Mouse (Mus musculus) ovary, postnatal 10 days (tissue): Measurements from ENCODE around the gene Chek2.
"Not testable (repeated sequence)": the region's sequence is repeated elsewhere in the genome, so short reads cannot be mapped to it uniquely, and the experiment has no call there.

Experiments
- DNase-seq: peaks from one replicate; pipeline ENCODE4 v3.0.0; 2022; ENCODE audit warnings: low spot score

Gene Chek2

GRCm38 (mm10) chr5:110839038-110839677, 621 bp upstream of the Chek2 start:
- DNase-seq, result no peak

DNA sequence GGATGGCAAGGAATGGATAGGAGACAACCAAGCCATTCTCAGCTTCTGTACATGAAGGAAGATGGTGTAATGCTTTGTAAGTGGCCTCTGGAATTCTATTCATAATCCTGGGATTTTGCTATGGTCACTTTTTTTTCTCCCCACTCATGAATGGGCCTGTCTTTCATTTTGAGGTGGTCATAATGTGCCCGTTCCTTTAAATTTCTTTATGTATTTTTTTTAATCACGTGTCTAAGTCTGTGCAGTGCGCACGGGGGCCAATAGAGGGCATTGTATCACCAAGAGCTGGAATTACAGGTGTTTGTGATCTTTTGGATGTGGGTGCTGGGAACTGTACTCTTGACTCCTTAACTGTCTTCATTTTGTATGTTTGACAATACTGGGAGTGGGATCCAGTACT, 686 bp downstream of the Chek2 start:
- DNase-seq, result no peak

GRCm38 (mm10) chr5:110841046-110841862, 1.5 kb downstream of the Chek2 start:
- no peak for DNase-seq

DNA sequence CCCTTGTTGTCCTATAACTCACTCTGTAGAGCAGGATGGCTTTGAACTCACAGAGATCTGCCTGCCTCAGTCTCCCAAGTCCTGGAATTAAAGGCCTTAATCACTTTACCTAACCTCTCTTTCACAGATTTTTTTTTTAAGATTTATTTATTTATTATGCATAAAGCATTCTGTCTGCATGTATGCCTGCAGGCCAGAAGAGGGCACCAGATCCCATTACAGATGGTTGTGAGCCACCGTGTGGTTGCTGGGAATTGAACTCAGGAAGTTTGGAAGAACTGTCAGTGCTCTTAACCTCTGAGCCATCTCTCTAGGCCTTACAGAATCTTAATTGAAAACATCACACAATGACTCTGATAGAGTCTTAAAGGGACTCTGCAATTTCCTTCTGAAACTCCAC, 13.2 kb downstream of the Chek2 start:
- no peak for DNase-seq

DNA sequence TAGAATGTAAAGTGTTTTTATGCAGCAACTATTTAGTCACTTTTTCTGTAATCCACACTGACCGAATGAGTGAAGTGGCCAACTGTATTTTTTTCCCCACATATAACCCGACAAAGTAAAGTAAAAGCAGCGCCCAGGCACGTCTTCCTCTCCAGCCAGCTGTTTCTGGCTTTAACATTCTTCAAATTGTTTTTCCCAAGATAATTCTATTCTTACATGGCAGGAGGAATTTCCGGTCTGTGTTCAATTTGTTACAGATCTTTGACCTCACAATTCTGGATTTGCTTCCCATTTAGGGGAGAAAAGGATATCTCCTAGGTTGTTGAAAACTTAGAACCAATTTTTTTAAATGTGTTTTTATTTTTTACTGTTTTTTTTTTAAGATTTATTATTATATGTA, 17.3 kb downstream of the Chek2 start:
- no peak for DNase-seq

DNA sequence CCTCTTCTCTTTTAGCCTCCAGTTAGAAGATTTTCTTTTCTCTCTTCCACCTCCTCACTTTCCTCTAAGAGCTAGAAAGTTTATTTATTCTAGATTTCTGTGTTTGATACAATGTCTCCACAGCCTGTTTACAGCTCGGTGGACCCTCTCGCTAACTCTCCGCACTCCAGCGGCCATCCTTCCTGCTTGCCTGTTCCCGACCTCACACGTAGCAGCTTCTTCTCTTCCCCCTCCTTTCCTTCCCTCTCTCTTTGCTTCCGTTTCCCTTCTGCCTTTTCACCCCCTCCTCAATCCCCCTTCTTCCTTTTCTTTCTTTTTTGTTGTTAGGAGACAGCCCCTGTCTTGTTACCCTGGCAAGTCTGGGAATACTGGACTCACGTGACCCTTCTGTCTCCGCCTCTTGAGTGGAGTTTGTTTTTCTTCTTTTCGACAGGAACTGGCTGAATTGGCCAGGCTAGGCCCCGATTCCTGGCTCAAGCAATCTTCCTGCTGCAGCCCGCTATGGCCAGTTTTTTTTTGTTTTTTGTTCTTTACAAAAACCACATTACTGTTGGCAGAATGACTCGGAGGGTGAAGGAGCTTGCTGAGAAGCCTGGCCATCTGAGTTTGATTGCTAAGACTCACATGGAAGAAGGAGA, 19.4 kb downstream of the Chek2 start:
- no peak for DNase-seq

DNA sequence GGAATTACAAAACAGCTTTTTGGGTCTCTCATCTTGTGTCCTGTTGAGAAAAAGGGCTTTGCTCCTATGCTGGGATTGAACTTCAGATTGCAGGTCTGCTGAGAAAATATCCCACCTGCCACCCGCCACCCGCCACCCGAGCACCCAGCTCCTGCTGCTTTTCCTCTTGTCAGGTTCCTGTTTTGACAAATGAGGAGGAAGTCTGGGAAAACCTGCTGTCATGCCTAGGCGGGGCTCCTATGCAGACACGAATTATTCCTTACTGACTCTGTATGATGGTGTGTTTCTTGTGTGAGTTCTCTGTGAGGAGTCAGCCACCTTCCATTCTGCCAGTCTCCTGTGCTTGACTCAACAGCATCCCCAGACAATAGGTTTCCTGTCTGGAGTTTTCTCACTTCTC, 20.7 kb downstream of the Chek2 start:
- DNase-seq, result no peak

- DNase-seq, result no peak
Measured at GRCm38 (mm10) chr5:110868460-110868859, 28.7 kb downstream of the Chek2 start.

GRCm38 (mm10) chr5:110869242-110869669, 29.5 kb downstream of the Chek2 start:
- DNase-seq, result no peak

DNA sequence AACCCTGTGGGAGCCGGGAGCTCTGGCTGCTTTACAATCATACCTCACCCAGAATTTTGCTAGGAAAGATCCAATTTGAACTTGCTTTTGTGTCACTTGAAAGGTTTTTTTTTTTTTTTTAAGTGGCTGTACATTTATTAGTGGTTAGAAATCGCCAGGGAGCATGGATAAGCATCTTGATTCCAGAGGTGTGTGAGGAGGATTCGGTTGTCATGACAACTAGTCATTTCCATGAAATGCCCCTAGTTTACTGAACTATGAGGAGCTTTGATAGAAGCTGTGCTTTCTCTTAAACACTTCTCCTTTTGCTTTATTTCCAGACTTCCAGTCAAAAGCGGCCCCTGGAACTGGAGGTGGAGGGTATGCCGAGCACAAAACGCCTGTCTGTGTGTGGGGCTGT, 33.4 kb downstream of the Chek2 start:
- DNase-seq, result no peak

DNA sequence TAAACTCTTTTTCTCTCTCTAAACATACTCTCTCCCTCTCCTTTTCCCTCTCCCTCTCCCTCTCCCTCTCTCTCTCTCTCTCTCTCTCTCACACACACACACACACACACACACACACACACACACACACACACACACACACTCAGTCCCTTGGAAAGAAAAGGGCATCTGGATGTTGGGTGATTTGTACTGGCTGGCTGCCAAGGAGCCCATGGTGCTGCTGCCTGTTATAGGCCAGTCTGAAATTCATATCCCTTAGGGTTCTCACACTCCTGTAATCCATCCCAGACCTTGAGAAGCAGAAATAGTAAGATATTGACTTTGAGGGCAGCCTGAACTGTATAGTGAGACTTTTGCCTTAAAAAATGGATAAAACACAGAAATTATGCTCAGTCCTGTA, 34.9 kb downstream of the Chek2 start:
- DNase-seq, result no peak

GRCm38 (mm10) chr5:110875286-110875685, 35.5 kb downstream of the Chek2 start:
- DNase-seq, result no peak

GRCm38 (mm10) chr5:110877666-110878505, 38.1 kb downstream of the Chek2 start:
- no peak for DNase-seq

- DNase-seq, result not testable (repeated sequence)
Measured at GRCm38 (mm10) chr5:110878526-110878925, 38.7 kb downstream of the Chek2 start.

DNA sequence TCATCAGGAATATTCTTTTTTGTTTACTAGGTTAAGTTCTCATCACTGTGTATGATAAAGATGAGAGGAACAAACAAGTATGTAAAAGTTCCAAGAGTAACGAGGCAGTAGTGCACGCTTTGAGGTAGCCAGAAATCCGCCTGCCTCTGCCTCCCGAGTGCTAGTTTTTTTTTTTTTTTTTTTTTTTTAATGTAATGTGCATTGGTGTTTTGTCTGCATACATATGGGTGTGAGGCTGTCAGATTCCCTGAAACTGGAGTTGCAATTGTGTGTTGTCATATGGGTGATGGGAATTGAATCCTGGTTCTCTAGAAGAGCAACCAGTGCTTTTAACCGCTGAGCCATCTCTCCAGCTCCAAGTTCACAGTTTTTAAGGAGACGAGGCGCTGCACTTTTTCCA, 39.3 kb downstream of the Chek2 start:
- DNase-seq, result no peak

- DNase-seq, result peak; percentile 82
Measured at GRCm38 (mm10) chr5:110879584-110880374, 40.0 kb downstream of the Chek2 start, which contains the start of gene Ttc28. Gene Ttc28, plus strand, starts transcription at chr5:110879803.

- no peak for DNase-seq
Measured at GRCm38 (mm10) chr5:110888596-110888995, 48.8 kb downstream of the Chek2 start.

DNA sequence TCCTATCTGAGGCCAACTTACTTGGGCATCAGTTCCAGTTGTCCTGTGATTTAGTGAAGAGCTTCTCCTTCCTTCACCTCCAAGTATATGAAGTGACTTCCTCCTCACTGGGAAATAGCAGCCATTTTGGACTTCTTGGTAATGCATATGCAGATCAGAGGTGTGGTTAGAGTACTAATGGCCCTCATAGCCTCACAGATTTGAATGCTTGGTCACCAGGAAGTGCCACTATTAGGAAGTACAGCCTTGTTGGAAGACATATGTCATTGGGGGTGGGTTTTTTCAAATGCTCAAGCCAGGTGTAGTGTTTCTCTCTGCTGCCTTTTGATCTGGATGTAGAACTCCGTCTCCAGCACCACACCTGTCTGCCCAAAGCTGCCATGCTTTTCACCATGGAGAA, 50.2 kb downstream of the Chek2 start:
- DNase-seq, result no peak

DNA sequence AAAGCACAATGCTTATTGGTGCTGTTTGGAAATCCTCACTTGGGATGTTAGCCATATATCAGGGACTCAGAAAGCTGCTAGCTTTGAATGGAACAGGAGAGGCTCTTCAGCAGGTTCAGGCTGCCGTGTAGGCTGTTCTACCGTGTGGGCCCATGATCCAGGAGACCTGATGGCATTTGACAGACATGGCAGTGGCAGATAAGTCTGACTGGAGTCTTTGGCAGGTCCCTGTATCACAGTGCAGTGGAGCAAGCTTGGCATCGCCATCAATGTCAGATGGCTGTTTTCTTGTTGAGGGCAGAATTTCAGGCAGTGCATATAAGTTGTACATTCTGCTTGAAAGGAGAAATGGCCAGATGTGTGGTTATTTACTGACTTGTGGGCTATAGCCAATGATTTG, 50.8 kb downstream of the Chek2 start:
- DNase-seq, result no peak

- no peak for DNase-seq
Measured at GRCm38 (mm10) chr5:110897114-110897788, 57.5 kb downstream of the Chek2 start.

GRCm38 (mm10) chr5:110898169-110898568, 58.4 kb downstream of the Chek2 start:
- DNase-seq, result no peak
